Mouse (Mus musculus): ENCODE measurements around the gene Slc16a12. TPM values are rescaled to one million over a fixed set of nuclear protein-coding genes. Genes with fewer than 3 reads are reported as not detected.

Gene Slc16a12
- polyA plus RNA-seq, 1 experiment = not detected

DNA sequence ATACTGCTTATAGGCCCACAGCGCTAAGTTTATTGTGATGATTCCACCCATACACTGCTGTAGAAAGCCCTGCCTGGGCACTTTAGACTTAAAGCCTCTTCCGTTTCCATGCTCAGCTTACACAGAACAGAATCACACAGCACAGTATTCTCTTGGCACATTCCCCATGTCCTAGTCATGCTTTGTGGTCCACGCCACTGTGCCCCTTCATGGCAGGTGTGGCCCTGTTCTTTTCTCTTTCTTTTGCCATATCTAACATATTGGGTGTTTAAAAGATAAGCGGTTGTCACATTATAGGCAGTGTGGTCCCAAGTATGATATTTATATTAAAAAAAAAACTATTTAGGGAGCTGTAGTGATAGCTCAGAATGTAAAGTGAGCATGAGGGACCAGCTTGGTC is 16.5 kb downstream of the Slc16a12 start:
- H3K4me3 ChIP-seq (replicated peaks) = no peak overlapping the region
- H3K36me3 ChIP-seq (replicated peaks; ENCODE audit: low read length) = peaks cover 5% of the 10 kb centered on the region
- H3K4me1 ChIP-seq = peaks cover 39% of the 10 kb centered on the region
- H3K9me3 ChIP-seq = peaks cover 8% of the 10 kb centered on the region; the same call in 1 of the 2 replicates
- no peaks in the 10 kb centered on the region for H3K27me3 ChIP-seq (replicated peaks)
- TF ChIP-seq GATA1 (IDR thresholded peaks at IDR 0.05; ENCODE audit: borderline replicate concordance, low read length) = no peak
- TF ChIP-seq FLI1 (IDR thresholded peaks at IDR 0.05; ENCODE audit: low read length) = no peak

DNA sequence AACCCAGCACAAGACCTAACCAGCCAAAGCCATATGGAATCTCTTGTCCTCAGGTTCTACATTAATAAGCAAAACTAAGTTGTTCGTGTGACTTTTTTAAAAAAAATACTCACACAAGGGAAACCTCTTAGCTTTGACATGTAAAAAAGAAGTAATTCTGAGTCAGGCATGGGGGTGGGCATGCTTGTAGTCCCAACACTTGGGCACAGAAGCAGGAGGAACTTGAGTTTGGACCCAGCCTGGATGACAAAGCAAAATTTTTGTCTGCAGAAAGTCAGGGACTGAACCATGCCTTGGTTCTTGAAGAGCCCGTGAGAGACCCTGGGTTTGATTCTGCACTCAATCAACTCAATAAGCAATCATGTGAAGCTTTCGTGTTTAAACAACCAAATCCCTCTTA is 17.6 kb downstream of the Slc16a12 start:
- H3K4me3 ChIP-seq (replicated peaks) = no peak overlapping the region
- H3K36me3 ChIP-seq (replicated peaks; ENCODE audit: low read length) = peaks cover 5% of the 10 kb centered on the region
- TF ChIP-seq GATA1 (IDR thresholded peaks at IDR 0.05; ENCODE audit: borderline replicate concordance, low read length) (no peak), FLI1 (IDR thresholded peaks at IDR 0.05; ENCODE audit: low read length) (no peak)
- peaks cover 50% of the 10 kb centered on the region for H3K4me1 ChIP-seq
- peaks cover 8% of the 10 kb centered on the region; the same call in 1 of the 2 replicates for H3K9me3 ChIP-seq
- no peaks in the 10 kb centered on the region for H3K27me3 ChIP-seq (replicated peaks)

DNA sequence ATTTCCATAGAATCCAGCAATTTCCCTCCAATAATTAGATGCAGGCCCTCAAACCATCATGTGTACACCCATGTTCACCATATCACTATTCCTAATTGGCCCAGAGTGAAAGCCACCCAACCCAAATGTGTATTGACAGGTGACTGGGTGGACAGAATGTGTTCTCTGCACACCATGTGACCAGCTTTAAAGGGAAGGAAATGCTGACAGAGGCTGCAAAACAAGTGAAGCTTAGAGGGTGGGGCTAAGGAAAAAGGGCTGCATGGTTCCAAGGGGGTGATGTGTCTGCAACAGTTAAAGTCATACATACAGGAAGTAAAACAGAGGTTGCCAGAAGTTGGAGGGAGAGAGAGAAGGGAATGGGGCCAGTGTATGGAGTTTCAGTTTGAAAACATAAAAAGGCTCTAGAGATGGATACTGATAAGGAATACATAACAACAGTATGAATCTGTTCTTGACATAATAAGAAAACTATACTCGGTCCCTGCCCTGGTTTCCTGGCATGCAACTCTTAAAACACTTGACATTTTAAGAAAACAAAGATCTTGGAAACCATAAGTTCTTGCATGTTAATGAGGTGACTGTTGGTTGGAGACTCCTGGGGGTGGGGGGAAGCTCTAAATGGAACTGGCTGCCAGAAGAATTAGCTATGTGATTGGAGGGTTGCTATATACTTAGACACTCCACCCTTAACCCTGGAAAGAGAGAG is 20.7 kb downstream of the Slc16a12 start:
- no peak for TF ChIP-seq FLI1 (IDR thresholded peaks at IDR 0.05; ENCODE audit: low read length)
- no peak for TF ChIP-seq GATA1 (IDR thresholded peaks at IDR 0.05; ENCODE audit: borderline replicate concordance, low read length)
- peak overlapping the region; percentile 18 for H3K4me3 ChIP-seq (replicated peaks)
- peaks cover 5% of the 10 kb centered on the region for H3K36me3 ChIP-seq (replicated peaks; ENCODE audit: low read length)
- H3K4me1 ChIP-seq = peaks cover 59% of the 10 kb centered on the region
- no peaks in the 10 kb centered on the region for H3K27me3 ChIP-seq (replicated peaks)
- peaks cover 8% of the 10 kb centered on the region; the same call in 1 of the 2 replicates for H3K9me3 ChIP-seq

DNA sequence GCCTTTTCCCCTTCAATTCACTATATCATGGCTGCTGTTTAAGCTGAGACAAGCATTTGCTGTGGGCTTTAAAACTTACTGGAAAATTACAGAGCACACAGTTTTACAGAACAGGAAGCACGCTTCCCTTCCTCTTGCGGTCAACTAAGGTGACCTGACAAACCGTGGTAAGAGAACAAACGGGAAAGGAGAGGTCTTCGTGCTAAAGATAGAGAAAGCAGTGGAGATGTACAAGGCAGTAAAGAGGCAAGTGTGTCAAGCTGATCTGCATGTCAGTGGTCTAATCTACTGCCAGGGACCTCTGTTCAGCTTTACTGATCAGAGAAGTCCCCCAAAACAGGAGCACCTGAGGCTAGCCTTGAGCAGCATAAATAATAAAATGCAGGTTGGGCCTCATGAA is 21.7 kb downstream of the Slc16a12 start:
- Histone ChIP-seq H3K4me3 (replicated peaks) (peak overlapping the region; percentile 64), H3K27me3 (replicated peaks) (no peaks in the 10 kb centered on the region), H3K36me3 (replicated peaks; ENCODE audit: low read length) (peaks cover 5% of the 10 kb centered on the region), H3K4me1 (peaks cover 59% of the 10 kb centered on the region), H3K9me3 (peaks cover 8% of the 10 kb centered on the region; the same call in 1 of the 2 replicates)
- TF ChIP-seq FLI1 (IDR thresholded peaks at IDR 0.05; ENCODE audit: low read length) = no peak
- no peak for TF ChIP-seq GATA1 (IDR thresholded peaks at IDR 0.05; ENCODE audit: borderline replicate concordance, low read length)

DNA sequence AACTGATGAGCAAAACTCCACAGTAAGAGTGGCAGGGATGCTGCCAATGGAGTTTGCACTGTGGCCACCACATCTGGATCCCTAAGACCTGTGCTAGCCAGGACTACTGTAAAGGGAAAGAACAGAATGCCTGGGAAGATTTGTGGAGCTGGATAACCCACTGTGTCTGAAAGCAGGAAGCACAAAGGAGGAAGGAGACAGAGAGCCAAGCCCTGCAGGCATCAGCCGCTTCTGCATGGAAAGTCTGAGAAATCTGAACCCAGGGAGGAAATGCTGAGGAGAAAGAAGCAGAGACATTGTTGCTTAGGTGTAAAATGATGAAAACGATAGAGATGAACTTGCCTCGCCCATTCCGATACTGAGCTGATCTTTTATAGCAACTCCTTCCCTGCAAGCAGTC is 22.5 kb downstream of the Slc16a12 start:
- Histone ChIP-seq H3K4me3 (replicated peaks) (no peak overlapping the region), H3K27me3 (replicated peaks) (no peaks in the 10 kb centered on the region), H3K4me1 (peaks cover 51% of the 10 kb centered on the region), H3K36me3 (replicated peaks; ENCODE audit: low read length) (peaks cover 5% of the 10 kb centered on the region), H3K9me3 (peaks cover 8% of the 10 kb centered on the region; the same call in 1 of the 2 replicates)
- TF ChIP-seq FLI1 (IDR thresholded peaks at IDR 0.05; ENCODE audit: low read length) (no peak), GATA1 (IDR thresholded peaks at IDR 0.05; ENCODE audit: borderline replicate concordance, low read length) (no peak)

DNA sequence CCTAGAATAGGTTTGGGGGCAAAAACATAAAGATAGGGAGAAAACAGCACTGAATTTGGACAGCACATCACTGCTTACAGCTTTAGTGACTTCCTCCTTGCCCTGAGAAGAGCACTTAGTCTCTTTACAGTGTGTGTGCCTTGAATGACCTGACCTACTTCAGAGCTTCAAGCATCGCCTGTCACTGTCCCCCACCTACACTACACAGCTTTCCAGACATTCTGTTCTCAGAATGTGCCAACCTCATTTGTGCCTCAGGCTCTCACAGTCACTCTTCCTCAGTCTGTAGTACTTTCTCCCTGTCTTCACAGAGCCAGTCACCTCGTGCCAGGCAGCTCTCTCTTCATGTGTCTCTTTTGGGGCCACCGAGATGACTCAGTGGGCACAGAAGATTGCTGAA is 24.5 kb downstream of the Slc16a12 start:
- H3K4me3 ChIP-seq (replicated peaks) = no peak overlapping the region
- no peaks in the 10 kb centered on the region for H3K27me3 ChIP-seq (replicated peaks)
- H3K4me1 ChIP-seq = peaks cover 47% of the 10 kb centered on the region
- H3K36me3 ChIP-seq (replicated peaks; ENCODE audit: low read length) = peaks cover 4% of the 10 kb centered on the region
- no peak for TF ChIP-seq GATA1 (IDR thresholded peaks at IDR 0.05; ENCODE audit: borderline replicate concordance, low read length)
- H3K9me3 ChIP-seq = peaks cover 6% of the 10 kb centered on the region; the same call in 1 of the 2 replicates

DNA sequence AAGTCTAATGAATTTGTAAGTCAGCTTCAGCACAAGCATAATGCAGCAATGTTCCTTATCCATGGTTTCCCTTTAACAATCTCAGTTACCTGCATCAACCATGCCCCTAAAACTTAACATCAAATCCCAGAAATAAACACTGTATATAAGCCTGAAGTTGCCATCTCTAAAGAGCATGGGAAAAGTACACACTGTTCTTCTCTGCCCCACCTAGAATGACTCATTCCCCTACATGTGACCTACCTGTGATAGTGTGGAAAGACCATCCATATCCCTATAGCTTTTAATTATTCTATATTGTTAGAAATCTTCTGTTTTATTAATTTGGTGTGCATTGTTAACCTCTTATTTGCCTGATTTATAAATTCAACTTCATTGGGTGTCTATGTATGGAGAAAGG is 27.0 kb downstream of the Slc16a12 start:
- Histone ChIP-seq H3K9me3 (no peaks in the 10 kb centered on the region), H3K4me1 (peaks cover 27% of the 10 kb centered on the region), H3K36me3 (replicated peaks; ENCODE audit: low read length) (no peaks in the 10 kb centered on the region), H3K27me3 (replicated peaks) (no peaks in the 10 kb centered on the region), H3K4me3 (replicated peaks) (no peak overlapping the region)
- TF ChIP-seq FLI1 (IDR thresholded peaks at IDR 0.05; ENCODE audit: low read length) (no peak), GATA1 (IDR thresholded peaks at IDR 0.05; ENCODE audit: borderline replicate concordance, low read length) (no peak)

DNA sequence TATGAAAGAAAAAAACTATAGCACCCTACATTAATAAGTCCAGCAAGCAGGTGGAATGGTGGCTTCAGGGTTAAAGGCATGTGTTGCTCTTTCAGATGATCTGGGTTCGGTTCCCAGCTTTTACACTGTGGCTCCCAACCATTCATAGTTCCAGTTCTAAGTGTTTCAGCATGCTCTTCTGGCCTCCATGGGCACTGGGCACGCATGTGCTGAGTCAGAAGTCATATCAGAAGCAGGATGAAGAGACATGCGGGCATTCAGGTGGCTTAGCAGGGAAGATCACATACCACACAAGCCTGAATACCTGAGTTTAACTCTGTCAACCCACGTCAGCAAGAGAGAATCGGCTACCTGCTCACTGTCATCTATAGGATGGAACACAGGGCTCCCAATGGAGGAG is 28.1 kb downstream of the Slc16a12 start:
- no peaks in the 10 kb centered on the region for H3K27me3 ChIP-seq (replicated peaks)
- H3K4me1 ChIP-seq = peaks cover 15% of the 10 kb centered on the region
- TF ChIP-seq GATA1 (IDR thresholded peaks at IDR 0.05; ENCODE audit: borderline replicate concordance, low read length) (no peak), FLI1 (IDR thresholded peaks at IDR 0.05; ENCODE audit: low read length) (no peak)
- H3K9me3 ChIP-seq = no peaks in the 10 kb centered on the region
- H3K36me3 ChIP-seq (replicated peaks; ENCODE audit: low read length) = no peaks in the 10 kb centered on the region
- H3K4me3 ChIP-seq (replicated peaks) = no peak overlapping the region

DNA sequence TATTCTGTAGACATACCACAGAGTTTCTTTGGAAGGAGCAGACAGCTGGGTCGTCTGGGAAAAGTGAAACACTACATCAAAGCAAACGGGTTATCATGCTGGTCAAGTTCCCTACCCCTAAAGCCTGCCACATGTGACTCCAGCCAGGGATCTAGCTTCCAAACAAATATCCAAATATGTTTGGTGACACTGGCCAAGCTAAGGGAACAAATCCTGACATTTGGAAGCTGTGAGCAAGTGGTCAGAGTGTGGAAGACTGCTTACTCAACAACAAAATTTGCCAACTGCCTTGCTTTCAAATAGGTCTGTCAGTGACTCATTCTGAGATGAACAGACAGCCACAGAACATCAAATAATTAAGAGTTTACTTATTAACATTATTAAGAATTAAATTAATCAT is 28.6 kb downstream of the Slc16a12 start:
- Histone ChIP-seq H3K27me3 (replicated peaks) (no peaks in the 10 kb centered on the region), H3K4me3 (replicated peaks) (no peak overlapping the region)
- TF ChIP-seq FLI1 (IDR thresholded peaks at IDR 0.05; ENCODE audit: low read length) (no peak), GATA1 (IDR thresholded peaks at IDR 0.05; ENCODE audit: borderline replicate concordance, low read length) (no peak)

DNA sequence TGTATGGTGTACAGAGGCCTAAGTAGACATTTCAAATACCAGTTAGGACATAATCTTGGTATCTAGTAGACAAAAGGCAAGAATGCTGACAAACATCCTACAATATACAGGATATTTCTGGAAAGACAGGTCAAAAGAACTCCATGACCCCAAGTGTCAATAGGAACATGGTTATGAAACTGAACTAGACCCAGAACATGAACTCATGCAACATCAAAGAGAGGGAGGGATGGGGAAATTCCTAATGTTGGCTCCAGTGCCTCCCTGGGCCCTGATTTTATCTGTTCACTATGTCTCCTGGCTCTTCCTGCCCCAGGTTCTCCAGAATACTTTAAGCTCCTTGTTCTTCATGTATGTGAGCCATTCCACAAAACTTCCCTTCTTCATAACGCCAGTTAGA is 31.2 kb downstream of the Slc16a12 start:
- H3K4me1 ChIP-seq = peaks cover 15% of the 10 kb centered on the region; the same call in 1 of the 2 replicates
- H3K27me3 ChIP-seq (replicated peaks) = no peaks in the 10 kb centered on the region
- no peaks in the 10 kb centered on the region for H3K36me3 ChIP-seq (replicated peaks; ENCODE audit: low read length)
- no peaks in the 10 kb centered on the region for H3K9me3 ChIP-seq
- TF ChIP-seq FLI1 (IDR thresholded peaks at IDR 0.05; ENCODE audit: low read length) = no peak
- TF ChIP-seq GATA1 (IDR thresholded peaks at IDR 0.05; ENCODE audit: borderline replicate concordance, low read length) = no peak
- no peak overlapping the region for H3K4me3 ChIP-seq (replicated peaks)

More for the DNA sequence above, 28.6 kb downstream of the Slc16a12 start:
- no peaks in the 10 kb centered on the region for H3K36me3 ChIP-seq (replicated peaks; ENCODE audit: low read length)
- H3K9me3 ChIP-seq = no peaks in the 10 kb centered on the region
- peaks cover 10% of the 10 kb centered on the region; the same call in 1 of the 2 replicates for H3K4me1 ChIP-seq

Data from megakaryocyte, embryonic 14.5 days (primary cell).